Comparison of ENCODE assay signal across 9 mouse cellular contexts in genomic region chr5:32322146-32322811, GRCm38 (mm10).
DNase-seq lines count a peak whose midpoint lies in the region; ATAC-seq lines count a peak whose summit lies in the region.
"Had no signal": no experiment of that assay in that cellular context is flagged by ENCODE, and none has a peak within 500 bp of the region (broad histone marks: within the 10 kb centered on the region; RNA-seq: fewer than 3 reads in every experiment).

No protein-coding gene starts in this region.

- no peak overlapping the region for H3K4me2 ChIP-seq in midbrain, embryonic 13.5 days (replicated peaks)
- H3K4me2 ChIP-seq in embryonic facial prominence, embryonic 14.5 days (ENCODE audit: low read depth, low read length): peak overlapping the region; percentile 7; the same call in 1 of the 2 replicates
- H3K4me2 ChIP-seq in hindbrain, embryonic 13.5 days: no peak overlapping the region
- H3K4me2 ChIP-seq in midbrain, embryonic 16.5 days (ENCODE audit: low read length): no peak overlapping the region

- peak; percentile 29 for DNase-seq in midbrain, embryonic 10.5 days (ENCODE audit: low spot score)
- peak; percentile 45 for DNase-seq in adrenal gland, postnatal 25 days
- DNase-seq in embryonic facial prominence, embryonic 14.5 days (ENCODE audit: low spot score): peak; percentile 74
- DNase-seq in layer of hippocampus, postnatal 36 days: peak; percentile 46 to 54
- no peak for DNase-seq in yolk sac, embryonic 10.5 days (ENCODE audit: low spot score)

- no peak overlapping the region for H3K27ac ChIP-seq in midbrain, embryonic 10.5 days (replicated peaks)
- no peak overlapping the region for H3K27ac ChIP-seq in midbrain, embryonic 13.5 days
- H3K27ac ChIP-seq in embryonic facial prominence, embryonic 14.5 days (replicated peaks; ENCODE audit: low read depth, low read length): no peak overlapping the region
- no peak overlapping the region for H3K27ac ChIP-seq in hindbrain, embryonic 13.5 days
- no peak overlapping the region for H3K27ac ChIP-seq in midbrain, embryonic 16.5 days (ENCODE audit: low read length)

- no peak for ATAC-seq in midbrain, embryonic 13.5 days
- peak; percentile 75 for ATAC-seq in embryonic facial prominence, embryonic 14.5 days (ENCODE audit: low read depth)
- ATAC-seq in hindbrain, embryonic 13.5 days (ENCODE audit: low FRiP score): peak; percentile 46; the same call in 1 of the 2 replicates
- peak; percentile 67; the same call in 1 of the 2 replicates for ATAC-seq in midbrain, embryonic 16.5 days

- no peaks in the 10 kb centered on the region for H3K9me3 ChIP-seq in midbrain, embryonic 10.5 days (replicated peaks)
- no peaks in the 10 kb centered on the region for H3K9me3 ChIP-seq in midbrain, embryonic 13.5 days
- no peaks in the 10 kb centered on the region for H3K9me3 ChIP-seq in embryonic facial prominence, embryonic 14.5 days (ENCODE audit: control insufficient read depth, low read length)
- H3K9me3 ChIP-seq in hindbrain, embryonic 13.5 days: no peaks in the 10 kb centered on the region
- no peaks in the 10 kb centered on the region for H3K9me3 ChIP-seq in midbrain, embryonic 16.5 days (replicated peaks; ENCODE audit: control insufficient read depth, low read length, poor library complexity, severe bottlenecking)

- no peaks in the 10 kb centered on the region for H3K27me3 ChIP-seq in midbrain, embryonic 10.5 days (ENCODE audit: low read depth, poor library complexity, severe bottlenecking)
- H3K27me3 ChIP-seq in midbrain, embryonic 13.5 days: no peaks in the 10 kb centered on the region
- H3K27me3 ChIP-seq in embryonic facial prominence, embryonic 14.5 days (replicated peaks; ENCODE audit: control insufficient read depth, insufficient read depth, low read length): no peaks in the 10 kb centered on the region
- no peaks in the 10 kb centered on the region for H3K27me3 ChIP-seq in hindbrain, embryonic 13.5 days
- H3K27me3 ChIP-seq in midbrain, embryonic 16.5 days (ENCODE audit: control insufficient read depth, insufficient read depth, low read depth, low read length): no peaks in the 10 kb centered on the region

- H3K4me3 ChIP-seq in midbrain, embryonic 10.5 days: no peak overlapping the region
- H3K4me3 ChIP-seq in midbrain, embryonic 13.5 days (replicated peaks): no peak overlapping the region
- no peak overlapping the region for H3K4me3 ChIP-seq in embryonic facial prominence, embryonic 14.5 days (ENCODE audit: low read depth, low read length)
- H3K4me3 ChIP-seq in hindbrain, embryonic 13.5 days: no peak overlapping the region
- no peak overlapping the region for H3K4me3 ChIP-seq in midbrain, embryonic 16.5 days (ENCODE audit: low read depth, low read length)
- H3K4me3 ChIP-seq: erythroblast, embryonic 14.5 days had no signal

- no peaks in the 10 kb centered on the region for H3K4me1 ChIP-seq in midbrain, embryonic 10.5 days
- H3K4me1 ChIP-seq in midbrain, embryonic 13.5 days (replicated peaks): no peaks in the 10 kb centered on the region
- no peaks in the 10 kb centered on the region for H3K4me1 ChIP-seq in embryonic facial prominence, embryonic 14.5 days (ENCODE audit: control insufficient read depth, insufficient read depth, low read length)
- H3K4me1 ChIP-seq in hindbrain, embryonic 13.5 days (replicated peaks): no peaks in the 10 kb centered on the region; the same call in 1 of the 2 replicates
- no peaks in the 10 kb centered on the region for H3K4me1 ChIP-seq in midbrain, embryonic 16.5 days (ENCODE audit: control insufficient read depth, insufficient read depth, low read length)

- WGBS in midbrain, embryonic 10.5 days: 52% methylated on average over 7 of the region's 7 CpGs
- WGBS in midbrain, embryonic 13.5 days: 59% methylated on average over 7 of the region's 7 CpGs
- WGBS in embryonic facial prominence, embryonic 14.5 days: 31% methylated on average over 7 of the region's 7 CpGs
- 71% methylated on average over 7 of the region's 7 CpGs for WGBS in hindbrain, embryonic 13.5 days
- 57% methylated on average over 7 of the region's 7 CpGs for WGBS in midbrain, embryonic 16.5 days

- no peak overlapping the region for H3K9ac ChIP-seq in midbrain, embryonic 13.5 days (replicated peaks)
- no peak overlapping the region for H3K9ac ChIP-seq in embryonic facial prominence, embryonic 14.5 days (ENCODE audit: low read depth, low read length)
- no peak overlapping the region for H3K9ac ChIP-seq in hindbrain, embryonic 13.5 days
- H3K9ac ChIP-seq in midbrain, embryonic 16.5 days (ENCODE audit: low read depth, low read length): no peak overlapping the region

- H3K36me3 ChIP-seq in midbrain, embryonic 10.5 days: no peaks in the 10 kb centered on the region
- H3K36me3 ChIP-seq in midbrain, embryonic 13.5 days: no peaks in the 10 kb centered on the region
- H3K36me3 ChIP-seq in embryonic facial prominence, embryonic 14.5 days (ENCODE audit: control insufficient read depth, insufficient read depth, low read length): no peaks in the 10 kb centered on the region
- no peaks in the 10 kb centered on the region for H3K36me3 ChIP-seq in hindbrain, embryonic 13.5 days
- no peaks in the 10 kb centered on the region for H3K36me3 ChIP-seq in midbrain, embryonic 16.5 days (ENCODE audit: control insufficient read depth, insufficient read depth, low read length)
